Mouse (Mus musculus) midbrain, postnatal 0 days (tissue): ENCODE results near the gene Chn2. TPM values are rescaled to one million over a fixed set of nuclear protein-coding genes. Genes with fewer than 3 reads are reported as not detected.

Source experiments
- ATAC-seq: fragments of 200-750 bp; cut with Nextera tagmentation; 2 replicates; pipeline ENCODE4 v1.8.0; 2017; ENCODE audit warnings: moderate number of reproducible peaks, mild to moderate bottlenecking, moderate TSS enrichment, moderate library complexity; ENCODE audit not compliant: low FRiP score
- DNase-seq: peaks from one replicate; pipeline ENCODE4 v3.0.0-alpha.2; 2015; ENCODE audit warnings: low spot score
- H3K27ac ChIP-seq: fragments of 300-500 bp; sonication (generic); 2 replicates; pipeline ENCODE4 v1.5.1; 2014; ENCODE audit warnings: low read depth, mild to moderate bottlenecking, low read length, mixed read lengths
- H3K27me3 ChIP-seq: fragments of 300-500 bp; sonication (generic); 2 replicates; pipeline ENCODE4 v1.6.1; 2014; ENCODE audit warnings: low read length, control low read depth, mixed read lengths; ENCODE audit not compliant: insufficient read depth
- H3K36me3 ChIP-seq: fragments of 300-500 bp; sonication (generic); 2 replicates; pipeline ENCODE4 v1.6.1; 2014; ENCODE audit warnings: low read length, control low read depth, mixed read lengths; ENCODE audit not compliant: insufficient read depth
- H3K4me1 ChIP-seq: fragments of 300-500 bp; sonication (generic); 2 replicates; pipeline ENCODE4 v1.6.1; 2014; ENCODE audit warnings: mild to moderate bottlenecking, control low read depth, antibody characterized with exemption, low read length, mixed read lengths; ENCODE audit not compliant: insufficient read depth
- H3K4me2 ChIP-seq: fragments of 300-500 bp; sonication (generic); 2 replicates; pipeline ENCODE4 v1.6.1; 2014; ENCODE audit warnings: low read depth, mild to moderate bottlenecking, low read length, mixed read lengths; ENCODE audit not compliant: poor library complexity, severe bottlenecking
- H3K4me3 ChIP-seq: fragments of 300-500 bp; sonication (generic); 2 replicates; pipeline ENCODE4 v1.5.1; 2014; ENCODE audit warnings: low read depth, mild to moderate bottlenecking, low read length, moderate library complexity
- H3K9ac ChIP-seq: fragments of 300-500 bp; sonication (generic); replicated peaks from 2 replicates; pipeline ENCODE4 v1.6.1; 2014; ENCODE audit warnings: mild to moderate bottlenecking, low read length, moderate library complexity, mixed read lengths; ENCODE audit not compliant: poor library complexity, severe bottlenecking
- H3K9me3 ChIP-seq: fragments of 300-500 bp; sonication (generic); 2 replicates; pipeline ENCODE4 v1.6.1; 2016; ENCODE audit warnings: low read length, control low read depth
- CTCF ChIP-seq: IDR thresholded peaks from 2 replicates; pipeline ENCODE4 v1.5.1; 2016; ENCODE audit warnings: antibody characterized with exemption, mild to moderate bottlenecking
- WGBS: fragments of 180-500 bp; shearing (Covaris S2); extraction: QIAGEN DNeasy Blood & Tissue Kit; methylation state at CpG from one replicate; pipeline ENCODE4 v1.1.7; 2014; 5-methylcytosine and 5-hydroxymethylcytosine counted together
- polyA plus RNA-seq: library from polyadenylated mRNA; unstranded; fragments of >200 nt; fragmentation: Nextera tagmentation; extraction: Ambion mirVana; gene quantifications from 2 replicates; pipeline ENCODE4 v1.2.1, GENCODE M21; 2015
- total RNA-seq: library from RNA; depleted of rRNA; stranded (reverse); fragments of >200 nt; gene quantifications from 2 replicates; pipeline ENCODE4 v1.2.3, GENCODE M21; 2014; rRNA removed

Chn2 gene
- 31.8 and 36.4 TPM in 2 replicates for total RNA-seq
- 18.0 and 21.4 TPM in 2 replicates for polyA plus RNA-seq

- H3K36me3 ChIP-seq: no peaks in the 10 kb centered on the region
- H3K4me2 ChIP-seq: peak within 1 kb of the TSS; percentile 93
- DNase-seq (peak; percentile 66), ATAC-seq (peak; percentile 80)
- H3K9me3 ChIP-seq: no peaks in the 10 kb centered on the region
- 1% methylated on average over 37 of the region's 43 CpGs for WGBS
- peak within 1 kb of the TSS; percentile 90 for H3K27ac ChIP-seq
- TF ChIP-seq CTCF: no peak
- H3K4me3 ChIP-seq: peak within 1 kb of the TSS; percentile 77
- 0 out of 2 replicates have a peak, but pooled peaks cover 12% of the 10 kb centered on the region for H3K4me1 ChIP-seq
- H3K27me3 ChIP-seq: no peaks in the 10 kb centered on the region
- H3K9ac ChIP-seq: peak within 1 kb of the TSS; percentile 75
Observed at GRCm38 (mm10) chr6:54039357-54039804, at the start of gene Chn2. Chn2 (plus strand) TSS chr6:54039554.

- H3K4me2 ChIP-seq: no peak overlapping the region
- ATAC-seq (no peak), DNase-seq (no peak)
- H3K4me1 ChIP-seq: no peaks in the 10 kb centered on the region
- H3K27ac ChIP-seq: no peak overlapping the region
- H3K36me3 ChIP-seq: no peaks in the 10 kb centered on the region
- H3K4me3 ChIP-seq: no peak overlapping the region
- no peak overlapping the region for H3K9ac ChIP-seq
- H3K27me3 ChIP-seq: no peaks in the 10 kb centered on the region
- TF ChIP-seq CTCF: no peak
- 61% methylated on average over 3 of the region's 3 CpGs for WGBS
- 0 out of 2 replicates have a peak, but pooled peaks cover 3% of the 10 kb centered on the region for H3K9me3 ChIP-seq
Observed at GRCm38 (mm10) chr6:53992386-53992785, 47.0 kb upstream of the Chn2 start.

GRCm38 (mm10) chr6:53995519-53995918 is 43.8 kb upstream of the Chn2 start:
- Histone ChIP-seq H3K9ac (no peak overlapping the region), H3K4me3 (no peak overlapping the region), H3K27me3 (no peaks in the 10 kb centered on the region), H3K27ac (no peak overlapping the region), H3K4me1 (no peaks in the 10 kb centered on the region), H3K36me3 (no peaks in the 10 kb centered on the region), H3K4me2 (no peak overlapping the region), H3K9me3 (0 out of 2 replicates have a peak, but pooled peaks cover 3% of the 10 kb centered on the region)
- TF ChIP-seq CTCF: no peak
- ATAC-seq (no peak), DNase-seq (no peak)
- 49% methylated on average over 4 of the region's 4 CpGs for WGBS

GRCm38 (mm10) chr6:53996226-53996955 is 43.0 kb upstream of the Chn2 start:
- DNase-seq: no peak
- TF ChIP-seq CTCF: no peak
- H3K4me1 ChIP-seq: no peaks in the 10 kb centered on the region
- no peaks in the 10 kb centered on the region for H3K36me3 ChIP-seq
- no peak overlapping the region for H3K27ac ChIP-seq
- H3K4me2 ChIP-seq: no peak overlapping the region
- H3K27me3 ChIP-seq: no peaks in the 10 kb centered on the region
- ATAC-seq: no peak
- 0 out of 2 replicates have a peak, but pooled peaks cover 3% of the 10 kb centered on the region for H3K9me3 ChIP-seq
- 90% methylated on average over 3 of the region's 3 CpGs for WGBS
- H3K9ac ChIP-seq: no peak overlapping the region
- no peak overlapping the region for H3K4me3 ChIP-seq

- Histone ChIP-seq H3K9ac (no peak overlapping the region), H3K27ac (no peak overlapping the region), H3K36me3 (no peaks in the 10 kb centered on the region), H3K4me2 (no peak overlapping the region), H3K4me1 (peaks cover 5% of the 10 kb centered on the region; the same call in 1 of the 2 replicates), H3K27me3 (no peaks in the 10 kb centered on the region), H3K9me3 (no peaks in the 10 kb centered on the region), H3K4me3 (no peak overlapping the region)
- 76% methylated on average over 4 of the region's 4 CpGs for WGBS
- ATAC-seq: no peak
- TF ChIP-seq CTCF: no peak
- no peak for DNase-seq
Observed at GRCm38 (mm10) chr6:54005302-54005701, 34.1 kb upstream of the Chn2 start.
